Mouse (Mus musculus): ENCODE measurements around the gene Plekhg5. TPM values are rescaled to one million over a fixed set of nuclear protein-coding genes. Genes with fewer than 3 reads are reported as not detected.
A peak's percentile ranks its signal among the peaks of the same experiment; 100 is the strongest.

The Plekhg5 gene
- polyA plus RNA-seq, 1 experiment from 2014 or later, result 10.0 TPM

- H3K9me3 ChIP-seq (ENCODE audit: control insufficient read depth, low read length), result no peaks in the 10 kb centered on the region
- no peak overlapping the region for H3K4me2 ChIP-seq (replicated peaks)
- DNase-seq (ENCODE audit: low spot score) (no peak), ATAC-seq (ENCODE audit: low FRiP score) (no peak)
- H3K4me1 ChIP-seq (replicated peaks; ENCODE audit: control insufficient read depth, insufficient read depth, low read length), result peaks cover 18% of the 10 kb centered on the region
- no peak overlapping the region for H3K9ac ChIP-seq
- no peak overlapping the region for H3K4me3 ChIP-seq (replicated peaks; ENCODE audit: low read length)
- no peaks in the 10 kb centered on the region for H3K36me3 ChIP-seq (replicated peaks; ENCODE audit: control insufficient read depth, insufficient read depth)
- no peak overlapping the region for H3K27ac ChIP-seq
- peaks cover 76% of the 10 kb centered on the region for H3K27me3 ChIP-seq (ENCODE audit: control insufficient read depth, insufficient read depth, low read length)
These were observed 62.2 kb downstream of the Plekhg5 start for GRCm38 (mm10) chr4:152134507-152134906.

- Histone ChIP-seq H3K9me3 (ENCODE audit: control insufficient read depth, low read length) (no peaks in the 10 kb centered on the region), H3K27ac (no peak overlapping the region), H3K36me3 (replicated peaks; ENCODE audit: control insufficient read depth, insufficient read depth) (no peaks in the 10 kb centered on the region), H3K9ac (no peak overlapping the region), H3K4me1 (replicated peaks; ENCODE audit: control insufficient read depth, insufficient read depth, low read length) (peaks cover 18% of the 10 kb centered on the region), H3K4me3 (replicated peaks; ENCODE audit: low read length) (no peak overlapping the region), H3K27me3 (ENCODE audit: control insufficient read depth, insufficient read depth, low read length) (peaks cover 67% of the 10 kb centered on the region), H3K4me2 (replicated peaks) (no peak overlapping the region)
- ATAC-seq (ENCODE audit: low FRiP score) (no peak), DNase-seq (ENCODE audit: low spot score) (no peak)
- 80% methylated on average over 12 of the region's 12 CpGs for WGBS
These were observed 63.1 kb downstream of the Plekhg5 start for GRCm38 (mm10) chr4:152135363-152135762.

GRCm38 (mm10) chr4:152136112-152136875, 64.0 kb downstream of the Plekhg5 start:
- no peaks in the 10 kb centered on the region for H3K36me3 ChIP-seq (replicated peaks; ENCODE audit: control insufficient read depth, insufficient read depth)
- H3K9ac ChIP-seq, result no peak overlapping the region
- no peak overlapping the region for H3K27ac ChIP-seq
- no peak overlapping the region for H3K4me2 ChIP-seq (replicated peaks)
- no peak for ATAC-seq (ENCODE audit: low FRiP score)
- H3K27me3 ChIP-seq (ENCODE audit: control insufficient read depth, insufficient read depth, low read length), result peaks cover 58% of the 10 kb centered on the region
- H3K4me3 ChIP-seq (replicated peaks; ENCODE audit: low read length), result no peak overlapping the region
- 36% methylated on average over 6 of the region's 6 CpGs for WGBS
- no peak for DNase-seq (ENCODE audit: low spot score)
- peaks cover 9% of the 10 kb centered on the region for H3K4me1 ChIP-seq (replicated peaks; ENCODE audit: control insufficient read depth, insufficient read depth, low read length)
- H3K9me3 ChIP-seq (ENCODE audit: control insufficient read depth, low read length), result no peaks in the 10 kb centered on the region

GRCm38 (mm10) chr4:152136876-152137250, 64.6 kb downstream of the Plekhg5 start:
- ATAC-seq (ENCODE audit: low FRiP score), result no peak
- H3K4me2 ChIP-seq (replicated peaks), result no peak overlapping the region
- no peak overlapping the region for H3K9ac ChIP-seq
- H3K36me3 ChIP-seq (replicated peaks; ENCODE audit: control insufficient read depth, insufficient read depth), result no peaks in the 10 kb centered on the region
- H3K27me3 ChIP-seq (ENCODE audit: control insufficient read depth, insufficient read depth, low read length), result peaks cover 56% of the 10 kb centered on the region
- no peaks in the 10 kb centered on the region for H3K9me3 ChIP-seq (ENCODE audit: control insufficient read depth, low read length)
- DNase-seq (ENCODE audit: low spot score), result no peak
- WGBS, result 95% methylated on average over 2 of the region's 2 CpGs
- H3K4me3 ChIP-seq (replicated peaks; ENCODE audit: low read length), result no peak overlapping the region
- no peak overlapping the region for H3K27ac ChIP-seq
- peaks cover 9% of the 10 kb centered on the region for H3K4me1 ChIP-seq (replicated peaks; ENCODE audit: control insufficient read depth, insufficient read depth, low read length)

GRCm38 (mm10) chr4:152138497-152139260, 66.4 kb downstream of the Plekhg5 start:
- peak; percentile 68 for DNase-seq (ENCODE audit: low spot score)
- H3K9ac ChIP-seq, result no peak overlapping the region

GRCm38 (mm10) chr4:152140441-152140840, 68.1 kb downstream of the Plekhg5 start:
- Histone ChIP-seq H3K9ac (no peak overlapping the region), H3K9me3 (ENCODE audit: control insufficient read depth, low read length) (no peaks in the 10 kb centered on the region), H3K36me3 (replicated peaks; ENCODE audit: control insufficient read depth, insufficient read depth) (no peaks in the 10 kb centered on the region), H3K27ac (no peak overlapping the region), H3K27me3 (ENCODE audit: control insufficient read depth, insufficient read depth, low read length) (peaks cover 27% of the 10 kb centered on the region), H3K4me2 (replicated peaks) (no peak overlapping the region), H3K4me1 (replicated peaks; ENCODE audit: control insufficient read depth, insufficient read depth, low read length) (peaks cover 9% of the 10 kb centered on the region), H3K4me3 (replicated peaks; ENCODE audit: low read length) (no peak overlapping the region)
- ATAC-seq (ENCODE audit: low FRiP score) (no peak), DNase-seq (ENCODE audit: low spot score) (no peak)
- WGBS, result 31% methylated on average over 6 of the region's 6 CpGs

More at GRCm38 (mm10) chr4:152138497-152139260, 66.4 kb downstream of the Plekhg5 start:
- H3K27me3 ChIP-seq (ENCODE audit: control insufficient read depth, insufficient read depth, low read length), result peaks cover 38% of the 10 kb centered on the region
- no peaks in the 10 kb centered on the region for H3K9me3 ChIP-seq (ENCODE audit: control insufficient read depth, low read length)
- no peaks in the 10 kb centered on the region for H3K36me3 ChIP-seq (replicated peaks; ENCODE audit: control insufficient read depth, insufficient read depth)
- 3% methylated on average over 48 of the region's 51 CpGs for WGBS
- ATAC-seq (ENCODE audit: low FRiP score), result peak; percentile 71
- H3K4me2 ChIP-seq (replicated peaks), result peak overlapping the region; percentile 62
- peaks cover 9% of the 10 kb centered on the region for H3K4me1 ChIP-seq (replicated peaks; ENCODE audit: control insufficient read depth, insufficient read depth, low read length)
- no peak overlapping the region for H3K27ac ChIP-seq
- H3K4me3 ChIP-seq (replicated peaks; ENCODE audit: low read length), result peak overlapping the region; percentile 32

- no peak for DNase-seq (ENCODE audit: low spot score)
- Histone ChIP-seq H3K4me3 (replicated peaks; ENCODE audit: low read length) (no peak overlapping the region), H3K9me3 (ENCODE audit: control insufficient read depth, low read length) (no peaks in the 10 kb centered on the region)
These were observed 69.3 kb downstream of the Plekhg5 start for GRCm38 (mm10) chr4:152141521-152142135.

GRCm38 (mm10) chr4:152143632-152144031, 71.3 kb downstream of the Plekhg5 start:
- Histone ChIP-seq H3K27me3 (ENCODE audit: control insufficient read depth, insufficient read depth, low read length) (peaks cover 11% of the 10 kb centered on the region), H3K4me2 (replicated peaks) (no peak overlapping the region), H3K9me3 (ENCODE audit: control insufficient read depth, low read length) (no peaks in the 10 kb centered on the region), H3K4me1 (replicated peaks; ENCODE audit: control insufficient read depth, insufficient read depth, low read length) (peaks cover 5% of the 10 kb centered on the region), H3K27ac (no peak overlapping the region), H3K9ac (no peak overlapping the region), H3K4me3 (replicated peaks; ENCODE audit: low read length) (no peak overlapping the region), H3K36me3 (replicated peaks; ENCODE audit: control insufficient read depth, insufficient read depth) (no peaks in the 10 kb centered on the region)
- DNase-seq (ENCODE audit: low spot score) (no peak), ATAC-seq (ENCODE audit: low FRiP score) (no peak)
- WGBS, result 15% methylated on average over 1 of the region's 1 CpGs

More at GRCm38 (mm10) chr4:152141521-152142135, 69.3 kb downstream of the Plekhg5 start:
- Histone ChIP-seq H3K9ac (no peak overlapping the region), H3K4me2 (replicated peaks) (no peak overlapping the region), H3K36me3 (replicated peaks; ENCODE audit: control insufficient read depth, insufficient read depth) (no peaks in the 10 kb centered on the region), H3K27me3 (ENCODE audit: control insufficient read depth, insufficient read depth, low read length) (peaks cover 25% of the 10 kb centered on the region), H3K27ac (no peak overlapping the region), H3K4me1 (replicated peaks; ENCODE audit: control insufficient read depth, insufficient read depth, low read length) (peaks cover 9% of the 10 kb centered on the region)
- 61% methylated on average over 8 of the region's 8 CpGs for WGBS
- ATAC-seq (ENCODE audit: low FRiP score), result no peak

GRCm38 (mm10) chr4:152145473-152145872, 73.2 kb downstream of the Plekhg5 start:
- no peaks in the 10 kb centered on the region for H3K9me3 ChIP-seq (ENCODE audit: control insufficient read depth, low read length)
- H3K4me3 ChIP-seq (replicated peaks; ENCODE audit: low read length), result no peak overlapping the region
- H3K4me2 ChIP-seq (replicated peaks), result no peak overlapping the region
- H3K9ac ChIP-seq, result no peak overlapping the region
- H3K36me3 ChIP-seq (replicated peaks; ENCODE audit: control insufficient read depth, insufficient read depth), result no peaks in the 10 kb centered on the region
- H3K4me1 ChIP-seq (replicated peaks; ENCODE audit: control insufficient read depth, insufficient read depth, low read length), result no peaks in the 10 kb centered on the region
- H3K27me3 ChIP-seq (ENCODE audit: control insufficient read depth, insufficient read depth, low read length), result peaks cover 22% of the 10 kb centered on the region
- no peak for ATAC-seq (ENCODE audit: low FRiP score)
- no peak overlapping the region for H3K27ac ChIP-seq
- WGBS, result 65% methylated on average over 10 of the region's 10 CpGs
- no peak for DNase-seq (ENCODE audit: low spot score)

All from hindbrain, embryonic 14.5 days (tissue).